Mouse (Mus musculus): Measurements from ENCODE around the gene 1700092M07Rik. TPM values are rescaled to one million over a fixed set of nuclear protein-coding genes. Genes with fewer than 3 reads are reported as not detected.

The 1700092M07Rik gene
- polyA plus RNA-seq, 1 experiment: 1.7 TPM

DNA sequence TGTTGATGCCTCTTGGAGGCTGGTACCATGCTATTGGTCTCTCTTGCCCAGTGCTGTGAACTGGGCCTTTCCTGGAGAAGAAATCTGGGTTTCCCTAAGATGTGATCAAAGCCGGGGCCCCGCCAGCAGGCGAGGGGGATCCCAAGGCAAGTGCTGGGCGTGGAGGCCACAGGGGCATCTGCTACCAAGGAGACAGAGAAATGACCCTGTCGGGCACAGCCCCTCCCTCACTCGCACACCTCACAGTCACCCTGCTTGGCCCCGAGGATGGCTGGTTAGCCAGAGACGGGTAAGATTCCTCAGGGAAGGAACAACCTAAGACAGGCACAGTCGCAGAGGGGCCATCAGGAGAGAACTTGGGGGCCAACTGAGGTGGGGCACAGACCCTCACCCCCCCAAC, 25.0 kb downstream of the 1700092M07Rik start:
- Histone ChIP-seq H3K27me3 (ENCODE audit: control insufficient read depth, insufficient read depth, insufficient read length) (no peaks in the 10 kb centered on the region), H3K79me2 (ENCODE audit: control insufficient read depth, insufficient read depth) (peaks cover 33% of the 10 kb centered on the region), H3K79me3 (ENCODE audit: low read depth) (peaks cover 23% of the 10 kb centered on the region), H3ac (ENCODE audit: control insufficient read depth, insufficient read length, low read depth) (no peak overlapping the region), H3K4me3 (ENCODE audit: insufficient read depth, poor library complexity, severe bottlenecking) (no peak overlapping the region), H3K36me3 (ENCODE audit: control insufficient read depth, insufficient read depth) (peaks cover 87% of the 10 kb centered on the region)
- no peak for TF ChIP-seq FOSL1 (IDR thresholded peaks at IDR 0.05; ENCODE audit: insufficient read depth, low read length, poor library complexity, severe bottlenecking)
- no peak for TF ChIP-seq CTCF (IDR thresholded peaks at IDR 0.05; ENCODE audit: control insufficient read depth, insufficient read depth, insufficient read length)
- TF ChIP-seq USF1 (IDR thresholded peaks at IDR 0.05; ENCODE audit: low read depth): no peak
- no peak for TF ChIP-seq MYOD1 (IDR thresholded peaks at IDR 0.05; ENCODE audit: control insufficient read depth, insufficient read length, low read depth)
- no peak for TF ChIP-seq MAX (IDR thresholded peaks at IDR 0.05)
- TF ChIP-seq CEBPB (IDR thresholded peaks at IDR 0.05; ENCODE audit: low read depth): no peak
- no peak for TF ChIP-seq MYOG (IDR thresholded peaks at IDR 0.05; ENCODE audit: control insufficient read depth, extremely low read depth, insufficient read length)

DNA sequence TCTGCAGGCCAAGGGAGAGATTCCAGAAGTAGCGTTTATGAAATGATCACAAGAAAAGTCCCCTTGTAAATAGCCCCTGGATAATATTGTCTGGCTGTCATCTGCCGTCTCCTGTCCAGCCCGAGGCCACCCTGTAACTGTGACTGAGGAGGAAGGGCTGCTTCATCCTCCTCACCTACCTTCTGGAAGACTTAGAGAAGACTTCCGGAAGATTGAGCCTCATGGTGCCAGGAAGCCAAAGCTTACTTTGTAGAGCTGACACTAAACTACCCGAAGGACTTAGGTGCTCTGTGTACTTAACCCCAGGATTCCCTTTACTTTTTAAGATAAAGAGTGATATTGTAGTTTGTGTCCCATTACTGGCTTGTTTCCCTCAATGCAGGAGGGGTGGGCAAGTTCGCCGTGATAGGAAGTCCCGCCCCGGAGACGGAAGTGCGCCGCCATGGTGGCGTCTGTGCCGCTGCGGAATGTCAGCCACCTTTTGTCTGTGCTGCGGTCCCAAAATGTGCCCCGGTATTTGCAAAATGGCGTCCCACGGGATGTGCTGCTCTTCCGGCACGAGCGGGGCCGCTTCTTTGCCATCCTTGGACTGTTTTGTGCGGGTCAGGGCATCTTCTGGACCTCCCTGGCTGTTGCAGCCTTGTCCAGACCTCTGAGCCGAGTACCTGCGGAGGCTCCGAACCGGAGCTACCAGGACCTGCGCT, 30.2 kb downstream of the 1700092M07Rik start, which contains the start of gene Tmem223:
TSS of gene Tmem223 (plus strand) at position 430 of the 704 bp plus-strand sequence.
- peak within 1 kb of the TSS; percentile 50 for H3ac ChIP-seq (ENCODE audit: control insufficient read depth, insufficient read length, low read depth)
- H3K79me2 ChIP-seq (ENCODE audit: control insufficient read depth, insufficient read depth): peaks cover 46% of the 10 kb centered on the region
- H3K79me3 ChIP-seq (ENCODE audit: low read depth): peaks cover 13% of the 10 kb centered on the region
- H3K27me3 ChIP-seq (ENCODE audit: control insufficient read depth, insufficient read depth, insufficient read length): no peaks in the 10 kb centered on the region
- TF ChIP-seq MYOD1 (IDR thresholded peaks at IDR 0.05; ENCODE audit: control insufficient read depth, insufficient read length, low read depth) (no peak), CEBPB (IDR thresholded peaks at IDR 0.05; ENCODE audit: low read depth) (no peak), MAX (IDR thresholded peaks at IDR 0.05) (no peak), USF1 (IDR thresholded peaks at IDR 0.05; ENCODE audit: low read depth) (no peak), MYOG (IDR thresholded peaks at IDR 0.05; ENCODE audit: control insufficient read depth, extremely low read depth, insufficient read length) (no peak), CTCF (IDR thresholded peaks at IDR 0.05; ENCODE audit: control insufficient read depth, insufficient read depth, insufficient read length) (no peak), FOSL1 (IDR thresholded peaks at IDR 0.05; ENCODE audit: insufficient read depth, low read length, poor library complexity, severe bottlenecking) (no peak)
- H3K36me3 ChIP-seq (ENCODE audit: control insufficient read depth, insufficient read depth): peaks cover 76% of the 10 kb centered on the region
- H3K4me3 ChIP-seq (ENCODE audit: insufficient read depth, poor library complexity, severe bottlenecking): peak within 1 kb of the TSS; percentile 51

DNA sequence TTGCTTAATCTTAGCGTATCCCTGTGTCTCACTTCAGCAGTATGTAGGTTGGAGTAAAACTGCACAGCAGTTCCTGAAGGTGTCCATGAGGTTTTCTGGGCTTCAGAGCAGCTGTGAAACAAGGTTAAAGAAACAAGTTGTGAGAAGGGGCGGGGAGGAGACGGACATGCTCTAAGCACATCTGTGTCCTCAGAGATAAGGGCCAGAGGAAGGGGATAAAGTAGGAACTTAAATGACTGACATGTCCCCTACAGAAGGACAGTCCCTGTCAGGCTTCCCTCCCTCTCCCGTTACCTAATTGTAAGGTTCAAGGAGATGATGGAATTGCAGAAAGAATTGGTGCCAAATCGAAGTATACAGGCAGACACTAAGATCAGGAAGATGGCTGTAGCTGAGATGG, 32.5 kb downstream of the 1700092M07Rik start:
- Histone ChIP-seq H3K27me3 (ENCODE audit: control insufficient read depth, insufficient read depth, insufficient read length) (no peaks in the 10 kb centered on the region), H3K4me3 (ENCODE audit: insufficient read depth, poor library complexity, severe bottlenecking) (no peak overlapping the region), H3K79me2 (ENCODE audit: control insufficient read depth, insufficient read depth) (peaks cover 50% of the 10 kb centered on the region), H3ac (ENCODE audit: control insufficient read depth, insufficient read length, low read depth) (no peak overlapping the region), H3K36me3 (ENCODE audit: control insufficient read depth, insufficient read depth) (peaks cover 69% of the 10 kb centered on the region), H3K79me3 (ENCODE audit: low read depth) (peaks cover 14% of the 10 kb centered on the region)
- TF ChIP-seq FOSL1 (IDR thresholded peaks at IDR 0.05; ENCODE audit: insufficient read depth, low read length, poor library complexity, severe bottlenecking) (no peak), USF1 (IDR thresholded peaks at IDR 0.05; ENCODE audit: low read depth) (no peak), MYOD1 (IDR thresholded peaks at IDR 0.05; ENCODE audit: control insufficient read depth, insufficient read length, low read depth) (no peak), CEBPB (IDR thresholded peaks at IDR 0.05; ENCODE audit: low read depth) (no peak), MAX (IDR thresholded peaks at IDR 0.05) (no peak), CTCF (IDR thresholded peaks at IDR 0.05; ENCODE audit: control insufficient read depth, insufficient read depth, insufficient read length) (no peak), MYOG (IDR thresholded peaks at IDR 0.05; ENCODE audit: control insufficient read depth, extremely low read depth, insufficient read length) (no peak)

- no peak for TF ChIP-seq USF1 (IDR thresholded peaks at IDR 0.05; ENCODE audit: low read depth)
- no peak for TF ChIP-seq CTCF (IDR thresholded peaks at IDR 0.05; ENCODE audit: control insufficient read depth, insufficient read depth, insufficient read length)
- TF ChIP-seq FOSL1 (IDR thresholded peaks at IDR 0.05; ENCODE audit: insufficient read depth, low read length, poor library complexity, severe bottlenecking): no peak
- TF ChIP-seq MYOD1 (IDR thresholded peaks at IDR 0.05; ENCODE audit: control insufficient read depth, insufficient read length, low read depth): no peak
- TF ChIP-seq MAX (IDR thresholded peaks at IDR 0.05): no peak
- TF ChIP-seq MYOG (IDR thresholded peaks at IDR 0.05; ENCODE audit: control insufficient read depth, extremely low read depth, insufficient read length): no peak
- TF ChIP-seq CEBPB (IDR thresholded peaks at IDR 0.05; ENCODE audit: low read depth): no peak
- H3K79me2 ChIP-seq (ENCODE audit: control insufficient read depth, insufficient read depth): peaks cover 50% of the 10 kb centered on the region
- H3K79me3 ChIP-seq (ENCODE audit: low read depth): peaks cover 14% of the 10 kb centered on the region
- no peaks in the 10 kb centered on the region for H3K27me3 ChIP-seq (ENCODE audit: control insufficient read depth, insufficient read depth, insufficient read length)
- H3K36me3 ChIP-seq (ENCODE audit: control insufficient read depth, insufficient read depth): peaks cover 69% of the 10 kb centered on the region
- no peak overlapping the region for H3K4me3 ChIP-seq (ENCODE audit: insufficient read depth, poor library complexity, severe bottlenecking)
- H3ac ChIP-seq (ENCODE audit: control insufficient read depth, insufficient read length, low read depth): peak overlapping the region; percentile 60
Measured at GRCm38 (mm10) chr19:8773409-8773808, 32.9 kb downstream of the 1700092M07Rik start.

- Histone ChIP-seq H3K79me2 (ENCODE audit: control insufficient read depth, insufficient read depth) (peaks cover 50% of the 10 kb centered on the region), H3K79me3 (ENCODE audit: low read depth) (peaks cover 14% of the 10 kb centered on the region), H3K4me3 (ENCODE audit: insufficient read depth, poor library complexity, severe bottlenecking) (peak within 1 kb of the TSS; percentile 68), H3K27me3 (ENCODE audit: control insufficient read depth, insufficient read depth, insufficient read length) (no peaks in the 10 kb centered on the region), H3ac (ENCODE audit: control insufficient read depth, insufficient read length, low read depth) (peak within 1 kb of the TSS; percentile 92), H3K36me3 (ENCODE audit: control insufficient read depth, insufficient read depth) (peaks cover 65% of the 10 kb centered on the region)
- TF ChIP-seq USF1 (IDR thresholded peaks at IDR 0.05; ENCODE audit: low read depth) (no peak), MAX (IDR thresholded peaks at IDR 0.05) (peak; percentile 15)
Measured at GRCm38 (mm10) chr19:8774086-8774835, 33.7 kb downstream of the 1700092M07Rik start, which contains the start of gene Tmem179b. Gene Tmem179b, minus strand, starts transcription at chr19:8774467.

All from C2C12 (cell line).